Mouse (Mus musculus): ENCODE data around the gene Cops8.
A peak's percentile ranks its signal among the peaks of the same experiment; 100 is the strongest.

The Cops8 gene

GRCm38 (mm10) chr1:90602759-90603560 lies at the start of gene Cops8:
TSS of gene Cops8 (plus strand) at chr1:90602981.
- DNase-seq = peak; percentile 99

DNA sequence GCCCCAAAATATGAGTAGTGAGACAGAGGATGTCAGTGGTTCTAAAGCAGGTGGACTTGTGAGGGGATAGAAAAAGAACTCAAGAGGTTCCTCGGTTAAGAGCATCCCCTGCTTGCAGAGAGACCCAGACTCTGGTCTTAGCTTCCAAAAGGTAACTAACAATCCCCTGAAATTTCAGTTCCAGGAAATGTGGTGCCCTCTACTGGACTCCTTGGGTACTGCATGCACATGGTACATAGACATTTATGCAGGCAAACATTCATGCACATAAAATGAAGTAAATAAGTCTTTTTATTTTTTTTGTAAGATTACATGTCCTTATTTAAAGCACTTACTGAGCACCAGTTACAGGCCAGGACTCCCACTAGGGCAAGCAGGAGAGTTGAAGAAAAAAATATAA lies 45.6 kb upstream of the Cops8 start:
- DNase-seq = peak in 1 of 2 experiments; percentile 28

DNA sequence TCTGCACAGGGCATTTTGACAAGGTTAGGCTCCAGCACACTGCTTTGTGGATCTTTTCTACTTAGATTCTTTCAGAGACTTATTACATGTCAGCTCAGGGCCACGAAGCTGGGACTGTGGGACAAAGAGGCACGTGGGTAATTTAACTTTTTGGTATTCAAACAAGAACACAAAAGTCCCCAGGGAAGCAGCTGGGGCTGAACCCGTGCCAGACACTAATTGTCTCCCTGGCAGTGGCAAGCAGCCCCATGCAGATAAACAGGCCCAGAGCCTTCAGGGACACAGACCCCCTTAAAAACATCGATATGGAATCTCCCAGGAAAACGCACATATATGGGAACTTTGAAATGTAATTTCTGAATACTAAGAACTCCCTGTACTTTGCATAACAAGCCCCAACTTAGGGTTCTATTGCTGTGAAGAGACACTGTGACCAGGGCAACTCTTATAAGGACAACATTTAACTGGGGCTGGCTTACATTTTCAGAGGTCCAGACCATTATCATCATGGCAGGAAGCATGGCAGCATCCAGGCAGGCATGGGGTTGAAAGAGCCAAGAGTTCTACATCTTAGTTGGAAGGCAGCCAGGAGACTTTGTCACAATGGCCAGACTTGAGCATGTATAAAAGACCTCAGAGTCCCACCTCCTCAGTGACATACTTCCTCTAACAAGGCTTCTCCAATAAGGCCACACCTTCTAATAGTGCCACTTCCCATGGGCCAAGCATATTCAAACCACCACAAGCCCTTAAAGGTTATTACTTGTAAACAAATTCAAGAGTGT lies 41.6 kb upstream of the Cops8 start:
- DNase-seq = no peak

GRCm38 (mm10) chr1:90563945-90564344 lies 38.8 kb upstream of the Cops8 start:
- no peak for DNase-seq

- DNase-seq = peak; percentile 34 to 49
Observed at GRCm38 (mm10) chr1:90566664-90567440, 35.9 kb upstream of the Cops8 start.

- no peak for DNase-seq
Observed at GRCm38 (mm10) chr1:90573831-90574230, 28.9 kb upstream of the Cops8 start.

- no peak for DNase-seq
Observed at GRCm38 (mm10) chr1:90574845-90575244, 27.9 kb upstream of the Cops8 start.

- peak in 1 of 2 experiments; percentile 11 for DNase-seq
Observed at GRCm38 (mm10) chr1:90577417-90577816, 25.4 kb upstream of the Cops8 start.

GRCm38 (mm10) chr1:90582635-90583034 lies 20.1 kb upstream of the Cops8 start:
- DNase-seq = no peak

- DNase-seq = peak; percentile 75 to 92
Observed at GRCm38 (mm10) chr1:90588021-90588734, 14.6 kb upstream of the Cops8 start.

- peak in 1 of 2 experiments; percentile 67 for DNase-seq
Observed at GRCm38 (mm10) chr1:90590797-90591196, 12.0 kb upstream of the Cops8 start.

GRCm38 (mm10) chr1:90592784-90593183 lies 10.0 kb upstream of the Cops8 start:
- DNase-seq = peak; percentile 72 to 90

GRCm38 (mm10) chr1:90599226-90599625 lies 3.6 kb upstream of the Cops8 start:
- peak; percentile 76 to 88 for DNase-seq

DNA sequence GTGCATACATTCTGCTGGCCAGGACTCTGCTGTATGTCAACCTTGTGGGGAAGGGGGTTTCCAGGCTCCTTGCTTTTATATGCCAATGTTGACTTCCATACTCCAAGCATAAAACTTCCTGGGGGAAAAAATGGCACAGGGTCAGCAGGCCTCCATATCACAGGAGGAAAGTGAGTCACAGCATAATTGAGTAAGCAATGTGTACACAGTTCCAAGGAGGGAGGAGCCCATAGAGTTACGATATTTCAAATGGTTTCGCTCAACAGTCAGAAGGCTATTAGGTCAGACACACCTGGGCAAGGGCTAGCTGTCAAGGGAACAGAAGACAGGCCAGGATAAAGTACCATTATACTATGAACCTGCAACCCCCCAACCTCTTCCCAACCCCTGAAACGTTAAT lies 1.7 kb upstream of the Cops8 start:
- DNase-seq = no peak

GRCm38 (mm10) chr1:90603561-90603887 lies 743 bp downstream of the Cops8 start:
- DNase-seq = no peak

- no peak for DNase-seq
Observed at GRCm38 (mm10) chr1:90609363-90609762, 6.6 kb downstream of the Cops8 start.

DNA sequence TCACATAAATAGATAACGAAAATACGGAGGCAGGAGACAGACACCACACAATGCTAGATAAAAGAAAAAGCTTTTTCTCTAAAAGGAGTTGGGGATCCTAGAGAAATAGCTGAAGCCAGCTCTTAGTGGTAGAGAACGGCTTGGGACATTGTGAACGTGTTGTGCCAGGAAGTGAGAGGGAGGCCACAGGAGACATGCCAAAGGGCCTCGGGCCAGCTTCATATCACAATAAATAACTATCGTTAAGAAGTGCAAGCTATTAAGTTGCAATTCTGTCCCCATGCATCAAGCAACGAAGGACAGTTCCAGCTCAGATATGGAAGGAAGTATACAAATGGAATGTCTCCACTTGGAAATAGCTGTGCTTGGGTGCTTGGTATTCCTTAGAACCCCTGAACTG lies 14.5 kb downstream of the Cops8 start:
- peak; percentile 48 to 67 for DNase-seq

DNA sequence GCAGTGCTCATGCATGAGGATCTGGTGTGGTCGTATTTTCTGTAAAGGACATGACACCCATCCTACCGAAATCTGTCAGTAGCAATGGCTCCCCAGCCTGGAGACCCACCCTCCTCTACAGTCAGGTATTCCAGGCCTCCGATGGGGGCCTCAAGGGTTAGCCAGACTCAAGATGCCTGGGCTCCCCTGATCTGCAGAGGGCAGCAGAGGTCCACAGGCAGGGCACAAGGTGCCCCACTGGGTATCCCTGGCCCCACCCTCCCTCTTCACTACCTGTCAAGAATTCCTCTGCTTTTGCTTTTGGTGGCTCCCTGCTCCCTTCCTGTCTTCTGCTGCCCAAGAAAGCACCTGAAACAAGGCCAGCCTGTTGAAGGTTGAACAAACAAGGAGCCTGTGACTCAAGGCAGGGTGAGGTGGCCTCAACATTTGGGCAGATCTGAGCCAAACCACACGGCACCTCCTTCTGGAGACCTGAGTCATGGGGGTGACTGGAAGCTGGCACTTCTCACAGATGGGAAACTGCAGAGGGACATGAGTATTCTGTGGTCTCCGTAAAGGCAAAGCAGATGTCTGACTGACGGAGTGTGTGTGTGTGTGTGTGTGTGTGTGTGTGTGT lies 30.7 kb downstream of the Cops8 start:
- no peak for DNase-seq

- DNase-seq = no peak
Observed at GRCm38 (mm10) chr1:90634205-90634745, 31.5 kb downstream of the Cops8 start.

GRCm38 (mm10) chr1:90638335-90638734 lies 35.6 kb downstream of the Cops8 start:
- DNase-seq = peak; percentile 18 to 46

GRCm38 (mm10) chr1:90650781-90651437 lies 48.1 kb downstream of the Cops8 start:
- peak; percentile 76 to 83 for DNase-seq
